Mouse (Mus musculus) fibroblast of lung, adult 2 months (primary cell): Measurements from ENCODE around the gene Mdn1.

Experiments
- DNase-seq: peaks from one replicate; pipeline ENCODE4 v3.0.0-alpha.2; 2011; ENCODE audit warnings: low read depth

Mdn1 gene

GRCm38 (mm10) chr4:32787110-32787509 lies 130.2 kb downstream of the Mdn1 start:
- DNase-seq, result no peak

GRCm38 (mm10) chr4:32789020-32789419 lies 132.1 kb downstream of the Mdn1 start:
- DNase-seq, result no peak

- DNase-seq, result no peak
These were observed 142.1 kb downstream of the Mdn1 start for GRCm38 (mm10) chr4:32798976-32799375.

- DNase-seq, result peak; percentile 42
These were observed 143.2 kb downstream of the Mdn1 start, which contains the start of gene Lyrm2 for GRCm38 (mm10) chr4:32799966-32800576. Gene Lyrm2 (plus strand): TSS chr4:32800253.

GRCm38 (mm10) chr4:32800577-32801170 lies 143.8 kb downstream of the Mdn1 start:
- no peak for DNase-seq

GRCm38 (mm10) chr4:32817478-32817877 lies 160.6 kb downstream of the Mdn1 start:
- no peak for DNase-seq

GRCm38 (mm10) chr4:32820676-32821075 lies 163.8 kb downstream of the Mdn1 start:
- DNase-seq, result no peak

- no peak for DNase-seq
These were observed 167.3 kb downstream of the Mdn1 start for GRCm38 (mm10) chr4:32824254-32824653.
